Mouse (Mus musculus) forebrain, embryonic 11.5 days (tissue): Measurements from ENCODE around the gene Ddb1. TPM values are rescaled to one million over a fixed set of nuclear protein-coding genes. Genes with fewer than 3 reads are reported as not detected.

ENCODE experiments used
- ATAC-seq: fragments of 200-750 bp; cut with Nextera tagmentation; replicated peaks from 2 replicates; pipeline ENCODE4 v1.8.0; 2017; ENCODE audit warnings: moderate TSS enrichment; ENCODE audit not compliant: low FRiP score
- DNase-seq: peaks from one replicate; pipeline ENCODE4 v3.0.0-alpha.2; 2017; ENCODE audit warnings: low spot score
- H3K27ac ChIP-seq: fragments of 300-500 bp; sonication (generic); 2 replicates; pipeline ENCODE4 v1.5.1; 2014; ENCODE audit warnings: low read depth, low read length
- H3K27me3 ChIP-seq: fragments of 300-500 bp; sonication (generic); 2 replicates; pipeline ENCODE4 v1.6.1; 2014; ENCODE audit warnings: mild to moderate bottlenecking, low read length, mixed read lengths; ENCODE audit not compliant: control insufficient read depth, insufficient read depth
- H3K36me3 ChIP-seq: fragments of 300-500 bp; sonication (generic); 2 replicates; pipeline ENCODE4 v1.6.1; 2014; ENCODE audit warnings: mild to moderate bottlenecking, low read length, moderate library complexity, mixed read lengths; ENCODE audit not compliant: control insufficient read depth, insufficient read depth
- H3K4me1 ChIP-seq: fragments of 300-500 bp; sonication (generic); replicated peaks from 2 replicates; pipeline ENCODE4 v1.6.1; 2014; ENCODE audit warnings: low read length, mixed read lengths; ENCODE audit not compliant: control insufficient read depth, insufficient read depth
- H3K4me2 ChIP-seq: fragments of 300-500 bp; sonication (generic); 2 replicates; pipeline ENCODE4 v1.6.1; 2014; ENCODE audit warnings: low read depth, mild to moderate bottlenecking, low read length, moderate library complexity, mixed read lengths; ENCODE audit not compliant: severe bottlenecking
- H3K4me3 ChIP-seq: fragments of 300-500 bp; sonication (generic); 2 replicates; pipeline ENCODE4 v1.5.1; 2014; ENCODE audit warnings: low read depth, low read length
- H3K9ac ChIP-seq: fragments of 300-500 bp; sonication (generic); 2 replicates; pipeline ENCODE4 v1.6.1; 2014; ENCODE audit warnings: low read length
- H3K9me3 ChIP-seq: fragments of 300-500 bp; sonication (generic); 2 replicates; pipeline ENCODE4 v1.6.1; 2016; ENCODE audit warnings: low read length, mixed read lengths; ENCODE audit not compliant: control insufficient read depth
- WGBS: fragments of 180-500 bp; shearing (Covaris S2); extraction: QIAGEN DNeasy Blood & Tissue Kit; methylation state at CpG from one replicate; pipeline ENCODE4 v1.1.7; 2014; 5-methylcytosine and 5-hydroxymethylcytosine counted together
- polyA plus RNA-seq: library from polyadenylated mRNA; unstranded; fragments of >200 nt; fragmentation: Nextera tagmentation; extraction: Ambion mirVana; gene quantifications from 2 replicates; pipeline ENCODE4 v1.2.1, GENCODE M21; 2014

The Ddb1 gene
- polyA plus RNA-seq, 1 experiment from 2014 or later: 392 TPM

DNA sequence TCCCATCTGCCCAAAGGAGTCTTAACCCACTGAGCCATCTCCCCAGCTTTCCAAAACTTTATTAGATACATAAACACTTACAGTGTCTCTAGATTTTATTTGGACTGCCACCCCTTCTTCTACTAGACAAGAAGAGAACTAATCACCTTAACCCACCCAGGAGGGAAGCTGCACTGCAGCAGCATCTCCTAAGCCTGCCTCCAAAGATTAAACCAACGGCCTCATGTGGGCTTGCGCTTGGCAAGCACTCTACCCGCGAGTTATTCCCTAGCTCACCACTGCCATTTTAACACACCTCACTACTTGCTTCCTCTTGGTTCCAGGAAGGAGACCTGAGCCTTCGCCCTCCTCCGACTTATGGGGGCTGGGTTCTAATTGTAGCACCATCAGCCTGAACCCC is 40.8 kb upstream of the Ddb1 start:
- no peaks in the 10 kb centered on the region for H3K27me3 ChIP-seq
- H3K27ac ChIP-seq: no peak overlapping the region
- ATAC-seq: no peak
- no peaks in the 10 kb centered on the region for H3K9me3 ChIP-seq
- no peak for DNase-seq
- no peak overlapping the region for H3K9ac ChIP-seq
- H3K4me1 ChIP-seq: no peaks in the 10 kb centered on the region
- H3K36me3 ChIP-seq: no peaks in the 10 kb centered on the region
- no peak overlapping the region for H3K4me3 ChIP-seq
- 86% methylated on average over 6 of the region's 6 CpGs for WGBS
- H3K4me2 ChIP-seq: no peak overlapping the region

DNA sequence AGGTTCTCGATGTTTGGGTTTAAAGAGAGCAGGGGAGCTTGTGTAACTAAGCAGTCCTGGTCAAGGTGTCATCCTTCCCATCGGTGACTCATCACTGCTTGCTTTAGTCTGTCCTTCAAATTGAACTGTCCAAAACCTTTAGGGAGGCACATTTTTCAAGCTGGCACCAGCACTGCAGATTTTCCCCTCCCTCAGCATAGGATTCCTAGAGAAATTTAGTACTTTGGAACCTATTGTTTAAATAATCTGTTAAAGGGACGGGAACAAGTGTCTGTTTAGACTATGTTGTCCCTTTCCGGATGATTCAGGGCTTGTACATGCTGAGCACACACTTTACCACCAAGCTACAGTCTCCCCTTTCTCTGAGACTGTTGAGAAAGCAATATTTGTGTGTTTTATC is 39.9 kb upstream of the Ddb1 start:
- Histone ChIP-seq H3K9me3 (no peaks in the 10 kb centered on the region), H3K4me1 (no peaks in the 10 kb centered on the region), H3K27me3 (no peaks in the 10 kb centered on the region), H3K4me2 (no peak overlapping the region), H3K4me3 (no peak overlapping the region), H3K9ac (no peak overlapping the region), H3K27ac (no peak overlapping the region), H3K36me3 (no peaks in the 10 kb centered on the region)
- ATAC-seq: no peak
- no peak for DNase-seq
- 85% methylated on average over 4 of the region's 4 CpGs for WGBS

DNA sequence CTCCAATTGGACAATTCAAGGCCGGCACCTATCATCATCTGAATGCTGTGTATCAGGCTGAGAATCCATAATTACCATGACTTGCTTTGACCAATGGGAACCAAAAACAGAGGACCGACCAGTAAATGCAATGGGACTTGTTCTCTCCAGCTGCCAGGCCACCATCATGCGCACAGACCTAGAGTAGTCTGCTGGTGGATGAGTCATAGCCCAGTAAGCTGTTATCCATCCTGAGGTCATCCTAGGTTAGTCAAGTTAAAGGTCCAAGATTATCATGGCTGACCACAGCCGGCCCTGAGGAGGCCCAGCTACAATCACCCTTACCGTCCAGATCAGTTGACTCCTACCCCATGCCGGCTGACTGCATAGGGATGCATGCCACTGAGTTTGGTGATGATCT is 35.5 kb upstream of the Ddb1 start:
- no peak for ATAC-seq
- 98% methylated on average over 6 of the region's 6 CpGs for WGBS
- DNase-seq: no peak
- Histone ChIP-seq H3K36me3 (peaks cover 7% of the 10 kb centered on the region; the same call in 1 of the 2 replicates), H3K27ac (no peak overlapping the region), H3K9ac (no peak overlapping the region), H3K4me2 (no peak overlapping the region), H3K9me3 (no peaks in the 10 kb centered on the region), H3K4me1 (no peaks in the 10 kb centered on the region), H3K27me3 (no peaks in the 10 kb centered on the region), H3K4me3 (no peak overlapping the region)

DNA sequence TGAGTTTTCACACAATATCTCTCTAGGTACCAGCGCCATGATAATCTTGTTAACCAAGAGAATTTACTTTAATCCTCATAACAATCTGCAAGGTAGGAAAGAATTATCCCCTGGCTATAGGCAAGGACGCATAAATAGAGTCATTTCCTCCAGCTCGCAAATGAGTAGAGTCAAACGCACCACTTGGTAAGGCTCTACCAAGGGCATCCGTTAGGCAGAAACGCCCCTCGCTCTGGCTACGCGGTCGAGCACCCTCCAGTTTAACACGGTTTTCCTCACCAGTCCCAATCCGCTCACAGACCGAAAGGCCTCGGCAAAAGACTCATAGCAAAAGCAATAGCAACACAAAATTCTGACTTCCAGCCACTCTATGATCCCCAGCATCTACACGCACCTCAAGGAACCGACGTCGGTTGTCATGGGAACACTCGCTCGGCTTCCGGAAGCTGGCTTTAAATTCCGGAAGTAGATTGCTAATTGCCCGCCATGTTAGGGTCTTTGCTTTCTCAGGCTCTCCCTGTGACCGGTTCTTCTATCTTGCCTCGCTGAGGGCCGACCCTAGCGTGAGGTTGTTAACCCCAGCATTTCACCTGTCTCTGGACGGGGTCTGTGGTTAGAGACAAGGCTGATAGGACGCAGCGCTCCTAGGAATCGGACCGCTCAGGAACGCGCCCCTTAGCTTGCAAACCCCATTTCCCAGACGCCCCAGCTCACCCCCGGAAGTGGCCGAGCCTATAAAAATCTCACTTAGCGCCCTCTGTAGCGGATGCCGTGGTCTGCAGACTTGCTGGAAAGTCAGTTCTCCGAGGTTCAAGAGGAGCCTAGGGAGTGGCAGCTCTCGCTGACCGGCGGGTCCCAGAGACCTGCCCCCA is 28.2 kb upstream of the Ddb1 start, which contains the start of the genes Cyb561a3 and Tmem138:
TSS of gene Cyb561a3 (plus strand) at position 483 of the 872 bp plus-strand sequence.
TSS of gene Tmem138 (minus strand) at position 673 of the 872 bp plus-strand sequence.
- DNase-seq: peak; percentile 92
- Histone ChIP-seq H3K9me3 (no peaks in the 10 kb centered on the region), H3K36me3 (no peaks in the 10 kb centered on the region; the same call in 1 of the 2 replicates), H3K4me2 (peak within 1 kb of the TSS; percentile 87), H3K4me1 (peaks cover 5% of the 10 kb centered on the region; the same call in 1 of the 2 replicates), H3K4me3 (peak within 1 kb of the TSS; percentile 68), H3K27ac (peak within 1 kb of the TSS; percentile 87), H3K9ac (peak within 1 kb of the TSS; percentile 84), H3K27me3 (no peaks in the 10 kb centered on the region)
- peak; percentile 96 for ATAC-seq
- WGBS: under 1% methylated on average over 44 of the region's 44 CpGs

DNA sequence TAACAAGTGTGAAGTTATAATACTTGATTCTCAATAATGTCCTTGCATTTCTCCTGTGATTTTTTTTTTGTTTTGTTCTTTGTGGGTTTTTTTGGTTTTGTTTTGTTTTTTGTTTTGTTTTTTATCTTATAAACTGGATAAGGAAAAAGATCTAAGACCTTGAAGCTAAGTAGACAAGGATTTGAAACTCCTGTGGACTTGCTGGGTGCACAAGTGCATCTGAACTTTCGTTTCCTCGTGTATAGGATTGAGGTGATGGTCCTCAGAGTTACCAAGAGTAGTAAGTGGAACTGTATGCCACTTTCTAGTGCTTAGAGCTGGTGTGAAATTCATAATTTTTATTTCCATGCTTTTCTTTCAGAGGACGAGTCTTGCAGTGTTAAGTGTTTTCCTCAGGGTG is 25.0 kb upstream of the Ddb1 start:
- H3K4me2 ChIP-seq: no peak overlapping the region
- H3K9ac ChIP-seq: no peak overlapping the region
- H3K4me3 ChIP-seq: no peak overlapping the region
- H3K27me3 ChIP-seq: no peaks in the 10 kb centered on the region
- DNase-seq: no peak
- H3K9me3 ChIP-seq: no peaks in the 10 kb centered on the region
- peaks cover 5% of the 10 kb centered on the region; the same call in 1 of the 2 replicates for H3K4me1 ChIP-seq
- H3K27ac ChIP-seq: no peak overlapping the region
- no peaks in the 10 kb centered on the region for H3K36me3 ChIP-seq
- ATAC-seq: no peak
- 88% methylated on average over 3 of the region's 3 CpGs for WGBS

DNA sequence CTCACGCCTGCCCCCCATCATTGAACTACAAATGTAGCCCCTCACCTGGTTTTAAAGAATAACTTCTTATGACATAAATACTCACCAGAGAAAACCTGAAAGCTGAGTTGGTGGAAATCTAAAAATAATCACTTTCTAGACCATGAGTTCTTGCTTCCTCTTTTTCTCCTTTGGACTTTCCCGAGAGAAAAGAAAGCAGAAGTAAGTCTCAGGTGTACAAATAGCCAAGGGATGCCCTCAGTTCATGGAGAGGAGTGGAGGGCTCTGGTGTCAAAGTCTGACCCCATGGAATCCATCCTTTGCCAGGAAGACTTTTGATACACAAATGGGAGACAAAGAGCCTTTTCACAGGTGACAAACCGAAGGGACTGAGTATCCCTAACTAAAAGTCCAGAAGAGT is 24.4 kb upstream of the Ddb1 start:
- WGBS: 86% methylated on average over 3 of the region's 3 CpGs

DNA sequence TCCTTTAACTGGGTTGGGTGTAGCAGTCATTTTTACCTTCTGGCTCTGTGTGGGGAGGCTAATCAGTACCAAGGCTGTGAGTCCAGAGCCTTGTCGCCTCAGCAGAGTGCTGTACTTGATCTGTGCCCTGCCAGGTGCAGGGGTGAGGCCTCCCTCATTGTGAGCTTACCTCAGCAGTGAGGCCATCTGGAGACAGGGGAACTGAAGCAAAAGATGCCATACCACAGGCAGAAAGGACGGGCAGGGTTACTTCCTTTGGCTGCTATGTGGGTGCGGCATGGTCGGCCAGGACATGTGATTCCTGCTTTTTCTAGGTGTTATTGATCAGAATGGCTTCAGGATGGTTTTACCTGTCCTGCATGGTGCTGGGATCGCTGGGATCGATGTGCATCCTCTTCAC is 23.1 kb upstream of the Ddb1 start:
- WGBS: 89% methylated on average over 6 of the region's 6 CpGs
- Histone ChIP-seq H3K4me3 (no peak overlapping the region), H3K4me2 (no peak overlapping the region), H3K27me3 (no peaks in the 10 kb centered on the region), H3K9ac (no peak overlapping the region), H3K4me1 (peaks cover 3% of the 10 kb centered on the region; the same call in 1 of the 2 replicates), H3K9me3 (no peaks in the 10 kb centered on the region), H3K27ac (no peak overlapping the region), H3K36me3 (no peaks in the 10 kb centered on the region)
- no peak for ATAC-seq
- DNase-seq: peak; percentile 30

More for the DNA sequence above, 24.4 kb upstream of the Ddb1 start:
- Histone ChIP-seq H3K36me3 (no peaks in the 10 kb centered on the region), H3K9ac (no peak overlapping the region), H3K4me3 (no peak overlapping the region), H3K4me1 (peaks cover 5% of the 10 kb centered on the region; the same call in 1 of the 2 replicates), H3K27me3 (no peaks in the 10 kb centered on the region), H3K4me2 (no peak overlapping the region), H3K27ac (no peak overlapping the region), H3K9me3 (no peaks in the 10 kb centered on the region)
- no peak for DNase-seq
- no peak for ATAC-seq

DNA sequence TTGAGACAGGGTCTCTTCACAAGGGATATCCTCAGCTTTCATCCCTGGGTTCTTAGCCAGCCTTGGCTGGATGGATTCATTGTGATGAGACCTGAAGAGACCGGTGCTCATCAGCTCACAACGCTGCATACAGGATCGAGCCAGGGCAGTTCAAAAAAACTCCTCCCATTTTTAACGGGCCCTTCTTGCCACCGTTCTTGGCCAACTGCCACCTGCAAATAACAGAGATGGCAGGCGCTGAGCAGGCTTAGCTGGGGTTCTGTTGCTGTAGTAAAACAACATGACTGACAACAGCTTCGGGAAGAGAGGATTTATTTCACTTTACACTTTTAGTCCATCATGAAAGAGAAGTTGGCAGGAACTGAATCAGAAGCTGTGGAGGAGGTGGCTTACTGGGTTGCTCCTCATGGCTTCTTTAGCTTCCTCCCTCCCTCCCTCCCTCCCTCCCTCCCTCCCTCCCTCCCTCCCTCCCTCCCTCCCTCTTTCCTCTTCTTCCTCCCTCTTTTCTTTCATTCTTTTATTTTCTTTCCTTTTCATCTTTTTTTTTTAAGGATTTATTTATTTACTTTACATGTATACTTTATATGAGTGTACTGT is 21.5 kb upstream of the Ddb1 start:
- Histone ChIP-seq H3K9ac (no peak overlapping the region), H3K27me3 (no peaks in the 10 kb centered on the region), H3K27ac (no peak overlapping the region), H3K4me2 (no peak overlapping the region), H3K4me3 (no peak overlapping the region), H3K9me3 (no peaks in the 10 kb centered on the region), H3K36me3 (no peaks in the 10 kb centered on the region), H3K4me1 (no peaks in the 10 kb centered on the region)
- ATAC-seq (no peak), DNase-seq (peak; percentile 40)
- WGBS: 83% methylated on average over 7 of the region's 7 CpGs
